Mouse (Mus musculus): ENCODE data around the gene Gm49322. TPM values are rescaled to one million over a fixed set of nuclear protein-coding genes. Genes with fewer than 3 reads are reported as not detected.
"Not testable (repeated sequence)": the region's sequence is repeated elsewhere in the genome, so short reads cannot be mapped to it uniquely, and the experiment has no call there.

Gene Gm49322
- total and polyA plus RNA-seq, 3 experiments = 0.28 to 1.8 (median 1.1) TPM

DNA sequence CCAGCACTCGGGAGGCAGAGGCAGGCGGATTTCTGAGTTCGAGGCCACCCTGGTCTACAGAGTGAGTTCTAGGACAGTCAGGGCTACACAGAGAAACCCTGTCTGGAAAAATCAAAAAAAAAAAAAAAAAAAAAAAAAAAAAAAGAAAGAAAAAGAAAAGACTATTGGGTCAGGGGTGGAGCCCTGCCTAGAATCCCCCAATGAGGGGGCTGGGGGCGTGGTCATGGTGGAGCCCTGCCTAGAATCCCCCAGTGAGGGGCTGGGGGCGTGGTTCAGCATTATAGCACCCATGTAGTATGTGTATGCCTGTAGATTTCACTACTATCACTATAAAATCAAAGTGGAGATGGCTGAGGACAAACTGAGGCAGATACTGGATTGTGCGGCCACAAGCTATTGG is 44.1 kb downstream of the Gm49322 start:
- DNase-seq (ENCODE audit: extremely low read depth); H3K27me3 ChIP-seq (replicated peaks); H3K4me2 ChIP-seq (ENCODE audit: insufficient read depth, low read depth, poor library complexity, severe bottlenecking); in situ Hi-C loops (cut with MboI; ENCODE audit: low pct_ligation_motif_present, low pct_unique_long_range_greater_than_20kb, low sequenced_read_pairs); H3K79me2 ChIP-seq (replicated peaks; ENCODE audit: control insufficient read depth, extremely low read depth, insufficient read depth, poor library complexity, severe bottlenecking); H3K9ac ChIP-seq (ENCODE audit: insufficient read depth, low read depth); H3K4me3 ChIP-seq (replicated peaks in 1 of 3; ENCODE audit: low read depth in 2 of 3, low read length in 2 of 3, poor library complexity in 1 of 3); dilution Hi-C loops (cut with MboI; ENCODE audit: extremely low pct_ligation_motif_present, extremely low pct_unique_long_range_greater_than_20kb, low sequenced_read_pairs); H3K27ac ChIP-seq (ENCODE audit: insufficient read depth, low read depth); H3K9me3 ChIP-seq (replicated peaks; ENCODE audit: low read length): not testable (repeated sequence)
- peaks cover 8 to 16% of the 10 kb centered on the region in 2 experiments; a peak in 3 of 4 replicates for H3K4me1 ChIP-seq (ENCODE audit: control insufficient read depth in 1 of 2, insufficient read depth in 2 of 2)
- peak; percentile 34; the same call in 1 of the 2 replicates for TF ChIP-seq ZNF384 (IDR thresholded peaks at IDR 0.05; ENCODE audit: low read depth, low read length)
- peaks cover 4 to 49% of the 10 kb centered on the region in 2 experiments for H3K36me3 ChIP-seq (replicated peaks in 1 of 2; ENCODE audit: control insufficient read depth in 1 of 2, insufficient read depth in 1 of 2, low read length in 1 of 2)

DNA sequence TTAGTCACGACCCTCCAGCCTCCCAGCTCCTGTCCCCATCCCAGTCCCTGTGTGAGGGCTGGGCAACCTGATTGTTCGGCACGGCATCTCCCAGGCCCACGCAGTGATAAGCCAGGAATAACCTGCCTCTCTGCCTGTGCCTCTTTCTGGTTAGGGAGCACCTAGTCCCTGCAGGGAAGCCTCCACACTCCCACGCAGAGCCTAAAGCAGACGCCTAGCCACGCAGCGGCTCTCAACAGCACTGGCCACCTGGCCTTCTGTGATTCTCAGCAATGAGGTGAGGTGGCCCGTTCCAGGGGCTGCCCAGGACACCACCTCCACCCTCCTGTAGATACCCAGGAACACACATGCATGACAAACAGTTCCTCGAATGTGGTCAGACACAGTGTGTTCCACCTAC is 44.6 kb downstream of the Gm49322 start:
- Histone ChIP-seq H3K36me3 (replicated peaks in 1 of 2; ENCODE audit: control insufficient read depth in 1 of 2, insufficient read depth in 1 of 2, low read length in 1 of 2) (peaks cover 4 to 45% of the 10 kb centered on the region in 2 experiments), H3K4me2 (ENCODE audit: insufficient read depth, low read depth, poor library complexity, severe bottlenecking) (no peak overlapping the region)
- dilution Hi-C loops (cut with MboI; ENCODE audit: extremely low pct_ligation_motif_present, extremely low pct_unique_long_range_greater_than_20kb, low sequenced_read_pairs) = no loop called here

GRCm38 (mm10) chr10:80653156-80653720 is 47.4 kb downstream of the Gm49322 start:
- Histone ChIP-seq H3K9me3 (replicated peaks; ENCODE audit: low read length) (no peaks in the 10 kb centered on the region), H3K4me3 (replicated peaks in 1 of 3; ENCODE audit: low read depth in 2 of 3, low read length in 2 of 3, poor library complexity in 1 of 3) (no peak overlapping the region), H3K79me2 (replicated peaks; ENCODE audit: control insufficient read depth, extremely low read depth, insufficient read depth, poor library complexity, severe bottlenecking) (no peaks in the 10 kb centered on the region), H3K27ac (ENCODE audit: insufficient read depth, low read depth) (no peak overlapping the region), H3K4me2 (ENCODE audit: insufficient read depth, low read depth, poor library complexity, severe bottlenecking) (no peak overlapping the region), H3K9ac (ENCODE audit: insufficient read depth, low read depth) (no peak overlapping the region), H3K27me3 (replicated peaks) (no peaks in the 10 kb centered on the region), H3K4me1 (ENCODE audit: control insufficient read depth in 1 of 2, insufficient read depth in 2 of 2) (peaks cover 20 to 40% of the 10 kb centered on the region in 2 experiments), H3K36me3 (replicated peaks in 1 of 2; ENCODE audit: control insufficient read depth in 1 of 2, insufficient read depth in 1 of 2, low read length in 1 of 2) (peaks cover 0 to 23% of the 10 kb centered on the region in 2 experiments)
- in situ Hi-C loops (cut with MboI; ENCODE audit: low pct_ligation_motif_present, low pct_unique_long_range_greater_than_20kb, low sequenced_read_pairs) (no loop called here), dilution Hi-C loops (cut with MboI; ENCODE audit: extremely low pct_ligation_motif_present, extremely low pct_unique_long_range_greater_than_20kb, low sequenced_read_pairs) (no loop called here)
- TF ChIP-seq SMC3 (IDR thresholded peaks at IDR 0.05; ENCODE audit: low read depth, low read length) = peak; percentile 8; the same call in 1 of the 2 replicates
- no peak for TF ChIP-seq NELFE (IDR thresholded peaks at IDR 0.05; ENCODE audit: low read depth, low read length)
- no peak for DNase-seq (ENCODE audit: extremely low read depth)

More for the DNA sequence above, 44.6 kb downstream of the Gm49322 start:
- TF ChIP-seq HCFC1 (IDR thresholded peaks at IDR 0.05; ENCODE audit: low read depth, low read length) (no peak), NRF1 (IDR thresholded peaks at IDR 0.05; ENCODE audit: low read depth, low read length) (no peak), GABPA (IDR thresholded peaks at IDR 0.05; ENCODE audit: insufficient replicate concordance, low read depth, low read length) (no peak), KAT2A (IDR thresholded peaks at IDR 0.05; ENCODE audit: insufficient replicate concordance, low read length) (no peak), JUND (conservative IDR thresholded peaks at IDR 0.05; ENCODE audit: low read depth, low read length) (no peak), NELFE (IDR thresholded peaks at IDR 0.05; ENCODE audit: low read depth, low read length) (no peak), CHD1 (IDR thresholded peaks at IDR 0.05; ENCODE audit: low read depth, low read length) (no peak), BHLHE40 (IDR thresholded peaks at IDR 0.05; ENCODE audit: low read depth, low read length) (no peak), ELF1 (IDR thresholded peaks at IDR 0.05; ENCODE audit: low read depth, low read length) (no peak), TBP (conservative IDR thresholded peaks at IDR 0.05; ENCODE audit: low read depth, low read length) (no peak), MEF2A (IDR thresholded peaks at IDR 0.05; ENCODE audit: borderline replicate concordance, low read depth, low read length) (no peak), ZMIZ1 (IDR thresholded peaks at IDR 0.05; ENCODE audit: low read depth, low read length) (no peak), MXI1 (IDR thresholded peaks at IDR 0.05; ENCODE audit: low read depth, low read length) (no peak), ZNF384 (IDR thresholded peaks at IDR 0.05; ENCODE audit: low read depth, low read length) (no peak), MAFK (IDR thresholded peaks at IDR 0.05; ENCODE audit: insufficient replicate concordance, low read length) (no peak), PAX5 (IDR thresholded peaks at IDR 0.05; ENCODE audit: low read length) (no peak)
- Histone ChIP-seq H3K27me3 (replicated peaks) (no peaks in the 10 kb centered on the region), H3K27ac (ENCODE audit: insufficient read depth, low read depth) (no peak overlapping the region), H3K79me2 (replicated peaks; ENCODE audit: control insufficient read depth, extremely low read depth, insufficient read depth, poor library complexity, severe bottlenecking) (no peaks in the 10 kb centered on the region), H3K4me1 (ENCODE audit: control insufficient read depth in 1 of 2, insufficient read depth in 2 of 2) (peaks cover 10 to 21% of the 10 kb centered on the region in 2 experiments; a peak in 3 of 4 replicates), H3K4me3 (replicated peaks in 1 of 3; ENCODE audit: low read depth in 2 of 3, low read length in 2 of 3, poor library complexity in 1 of 3) (no peak overlapping the region), H3K9ac (ENCODE audit: insufficient read depth, low read depth) (no peak overlapping the region), H3K9me3 (replicated peaks; ENCODE audit: low read length) (no peaks in the 10 kb centered on the region)
- DNase-seq (ENCODE audit: extremely low read depth) = no peak
- in situ Hi-C loops (cut with MboI; ENCODE audit: low pct_ligation_motif_present, low pct_unique_long_range_greater_than_20kb, low sequenced_read_pairs) = no loop called here

All from CH12.LX (cell line).